Mouse (Mus musculus) spleen, postnatal 4 days (tissue): ENCODE measurements around the gene Slc6a8.

ENCODE experiments used
- DNase-seq, 2 experiments: peaks; one replicate each; pipeline ENCODE4 v3.0.0; 2022; ENCODE audit warnings: low spot score in 2 of 2

The Slc6a8 gene

GRCm38 (mm10) chrX:73684978-73685377 is 12.0 kb downstream of the Slc6a8 start:
- no peak for DNase-seq

GRCm38 (mm10) chrX:73685629-73686028 is 12.7 kb downstream of the Slc6a8 start:
- DNase-seq = no peak

- DNase-seq = peak; percentile 39 to 67
These were observed 18.1 kb downstream of the Slc6a8 start for GRCm38 (mm10) chrX:73690917-73691629.

GRCm38 (mm10) chrX:73700472-73700871 is 27.5 kb downstream of the Slc6a8 start:
- DNase-seq = no peak

- peak; percentile 43 to 69 for DNase-seq
These were observed 42.6 kb downstream of the Slc6a8 start for GRCm38 (mm10) chrX:73715476-73716108.

GRCm38 (mm10) chrX:73716109-73716661 is 43.2 kb downstream of the Slc6a8 start, which contains the start of the genes Bcap31 and Abcd1:
Gene Bcap31, minus strand, starts transcription at chrX:73716175.
Gene Abcd1, plus strand, starts transcription at chrX:73716597.
- DNase-seq = peak; percentile 94

GRCm38 (mm10) chrX:73716709-73717545 is 44.0 kb downstream of the Slc6a8 start:
- peak; percentile 20 to 77 for DNase-seq

GRCm38 (mm10) chrX:73717667-73718066 is 44.7 kb downstream of the Slc6a8 start:
- DNase-seq = peak; percentile 30 to 68

- DNase-seq = peak; percentile 15 to 63
These were observed 45.3 kb downstream of the Slc6a8 start for GRCm38 (mm10) chrX:73718271-73718670.

GRCm38 (mm10) chrX:73718686-73719362 is 45.9 kb downstream of the Slc6a8 start:
- DNase-seq = peak; percentile 68 to 79

- DNase-seq = no peak
These were observed 58.0 kb downstream of the Slc6a8 start for GRCm38 (mm10) chrX:73730908-73731307.
